Mouse (Mus musculus) embryonic fibroblast, embryonic 13.5 days (primary cell): ENCODE data around the gene Vapb. TPM values are rescaled to one million over a fixed set of nuclear protein-coding genes. Genes with fewer than 3 reads are reported as not detected.

Experiments used
- H3K27ac ChIP-seq: 2 replicates; pipeline ENCODE4 v1.5.1; 2012; ENCODE audit warnings: low read length, control low read depth, inconsistent platforms; ENCODE audit not compliant: insufficient read depth
- H3K4me1 ChIP-seq: 2 replicates; pipeline ENCODE4 v1.6.1; 2011; ENCODE audit warnings: low read length; ENCODE audit not compliant: control insufficient read depth, insufficient read depth
- H3K4me3 ChIP-seq: 2 replicates; pipeline ENCODE4 v1.5.1; 2011; ENCODE audit warnings: mild to moderate bottlenecking, control low read depth, low read length; ENCODE audit not compliant: insufficient read depth
- CTCF ChIP-seq: IDR thresholded peaks from 2 replicates; pipeline ENCODE4 v1.5.1; 2011; ENCODE audit warnings: mild to moderate bottlenecking, control low read depth, low read length, moderate library complexity, borderline replicate concordance; ENCODE audit not compliant: insufficient read depth
- POLR2A ChIP-seq: IDR thresholded peaks from 2 replicates; pipeline ENCODE4 v1.6.1; 2011; ENCODE audit warnings: low read depth, mild to moderate bottlenecking, control low read depth, low read length, moderate library complexity
- polyA plus RNA-seq: library from polyadenylated mRNA; stranded (reverse); fragments of >200 nt; gene quantifications from 2 replicates; pipeline ENCODE4 v1.2.4, GENCODE M21; 2011; ENCODE audit warnings: low read depth; ENCODE audit not compliant: missing spikeins, insufficient read length

Vapb gene
- polyA plus RNA-seq, 1 experiment: 85.8 TPM

GRCm38 (mm10) chr2:173730444-173730966 lies 6.8 kb upstream of the Vapb start:
- peak overlapping the region; percentile 80 for H3K27ac ChIP-seq
- peaks cover 15% of the 10 kb centered on the region for H3K4me1 ChIP-seq

GRCm38 (mm10) chr2:173734426-173734825 lies 2.9 kb upstream of the Vapb start:
- TF ChIP-seq POLR2A (no peak), CTCF (no peak)
- Histone ChIP-seq H3K27ac (no peak overlapping the region), H3K4me1 (peaks cover 15% of the 10 kb centered on the region), H3K4me3 (no peak overlapping the region)

More at GRCm38 (mm10) chr2:173730444-173730966, 6.8 kb upstream of the Vapb start:
- no peak overlapping the region for H3K4me3 ChIP-seq
- TF ChIP-seq POLR2A (no peak), CTCF (no peak)

- peak overlapping the region; percentile 90 for H3K4me3 ChIP-seq
- no peaks in the 10 kb centered on the region for H3K4me1 ChIP-seq
- H3K27ac ChIP-seq: no peak overlapping the region
- TF ChIP-seq CTCF: no peak
- TF ChIP-seq POLR2A: no peak; the same call in 1 of the 2 replicates
Measured at GRCm38 (mm10) chr2:173738232-173738631, 921 bp downstream of the Vapb start.

- no peak for TF ChIP-seq CTCF
- no peak for TF ChIP-seq POLR2A
- Histone ChIP-seq H3K27ac (no peak overlapping the region), H3K4me3 (no peak overlapping the region), H3K4me1 (no peaks in the 10 kb centered on the region)
Measured at GRCm38 (mm10) chr2:173739107-173739506, 1.8 kb downstream of the Vapb start.

- no peak overlapping the region for H3K4me3 ChIP-seq
- H3K27ac ChIP-seq: no peak overlapping the region
- TF ChIP-seq CTCF (no peak), POLR2A (no peak)
- H3K4me1 ChIP-seq: no peaks in the 10 kb centered on the region
Measured at GRCm38 (mm10) chr2:173742090-173742489, 4.8 kb downstream of the Vapb start.

- H3K27ac ChIP-seq: no peak overlapping the region
- H3K4me3 ChIP-seq: no peak overlapping the region
- no peak for TF ChIP-seq POLR2A
- TF ChIP-seq CTCF: no peak
- no peaks in the 10 kb centered on the region for H3K4me1 ChIP-seq
Measured at GRCm38 (mm10) chr2:173742744-173743143, 5.4 kb downstream of the Vapb start.

- Histone ChIP-seq H3K27ac (no peak overlapping the region), H3K4me3 (no peak overlapping the region), H3K4me1 (no peaks in the 10 kb centered on the region)
- no peak for TF ChIP-seq POLR2A
- TF ChIP-seq CTCF: no peak
Measured at GRCm38 (mm10) chr2:173744070-173744815, 6.9 kb downstream of the Vapb start.

- no peak overlapping the region for H3K4me3 ChIP-seq
- H3K27ac ChIP-seq: no peak overlapping the region
- H3K4me1 ChIP-seq: no peaks in the 10 kb centered on the region
- TF ChIP-seq CTCF (no peak), POLR2A (no peak)
Measured at GRCm38 (mm10) chr2:173748961-173749659, 11.8 kb downstream of the Vapb start.

GRCm38 (mm10) chr2:173755433-173756144 lies 18.3 kb downstream of the Vapb start:
- H3K27ac ChIP-seq: no peak overlapping the region

GRCm38 (mm10) chr2:173757624-173758155 lies 20.4 kb downstream of the Vapb start:
- Histone ChIP-seq H3K27ac (no peak overlapping the region), H3K4me3 (no peak overlapping the region), H3K4me1 (peaks cover 4% of the 10 kb centered on the region; the same call in 1 of the 2 replicates)
- no peak for TF ChIP-seq POLR2A
- no peak for TF ChIP-seq CTCF

More at GRCm38 (mm10) chr2:173755433-173756144, 18.3 kb downstream of the Vapb start:
- TF ChIP-seq CTCF: no peak
- TF ChIP-seq POLR2A: no peak
- peaks cover 4% of the 10 kb centered on the region; the same call in 1 of the 2 replicates for H3K4me1 ChIP-seq
- no peak overlapping the region for H3K4me3 ChIP-seq
